Mouse (Mus musculus) stomach, postnatal 0 days (tissue): ENCODE measurements around the gene Arhgap29.

Experiments
- CTCF ChIP-seq: IDR thresholded peaks from 2 replicates; pipeline ENCODE4 v1.5.1; 2016; ENCODE audit warnings: antibody characterized with exemption, low read depth, mild to moderate bottlenecking, moderate library complexity
- EP300 ChIP-seq: optimal IDR thresholded peaks from 2 replicates; pipeline ENCODE3; 2016; ENCODE audit warnings: antibody characterized with exemption

- TF ChIP-seq CTCF (no peak), EP300 (no peak)
Measured at GRCm38 (mm10) chr3:121919961-121920360, 32.4 kb upstream of the Arhgap29 start.
